19 mouse cellular contexts compared by ENCODE assay signal in genomic region chr2:162531638-162532037, GRCm38 (mm10).
DNase-seq lines count a peak whose midpoint lies in the region; ATAC-seq and TF ChIP-seq lines count a peak whose summit lies in the region.
"Had no signal": no experiment of that assay in that cellular context is flagged by ENCODE, and none has a peak within 500 bp of the region (broad histone marks: within the 10 kb centered on the region; RNA-seq: fewer than 3 reads in every experiment).

No protein-coding gene starts in this region.

- TF ChIP-seq POLR2A in lung, adult 2 months (IDR thresholded peaks at IDR 0.05; ENCODE audit: borderline replicate concordance, extremely low read depth, low read depth, low read length), result no peak

- H3K9ac ChIP-seq in forebrain, embryonic 14.5 days (ENCODE audit: low read length), result no peak overlapping the region
- no peak overlapping the region for H3K9ac ChIP-seq in forebrain, embryonic 11.5 days (ENCODE audit: low read length)
- no peak overlapping the region for H3K9ac ChIP-seq in lung, embryonic 14.5 days
- no peak overlapping the region for H3K9ac ChIP-seq in intestine, embryonic 16.5 days (ENCODE audit: low read depth, low read length)
- H3K9ac ChIP-seq: forebrain, postnatal 0 days; heart, embryonic 13.5 days; hindbrain, embryonic 13.5 days; limb, embryonic 15.5 days; stomach, embryonic 15.5 days had no signal

- H3K4me2 ChIP-seq in forebrain, embryonic 14.5 days (ENCODE audit: low read length), result no peak overlapping the region
- H3K4me2 ChIP-seq in forebrain, embryonic 11.5 days (ENCODE audit: low read depth, low read length, severe bottlenecking), result no peak overlapping the region
- H3K4me2 ChIP-seq in lung, embryonic 14.5 days, result no peak overlapping the region
- no peak overlapping the region for H3K4me2 ChIP-seq in intestine, embryonic 16.5 days (ENCODE audit: low read depth, low read length)
- H3K4me2 ChIP-seq: heart, embryonic 13.5 days; hindbrain, embryonic 13.5 days; limb, embryonic 15.5 days; stomach, embryonic 15.5 days had no signal

- H3K9me3 ChIP-seq in forebrain, embryonic 14.5 days (replicated peaks; ENCODE audit: control insufficient read depth, low read length), result no peaks in the 10 kb centered on the region; the same call in 1 of the 2 replicates
- H3K9me3 ChIP-seq in forebrain, embryonic 11.5 days (ENCODE audit: control insufficient read depth, low read length), result no peaks in the 10 kb centered on the region; the same call in 1 of the 2 replicates
- H3K9me3 ChIP-seq in lung, embryonic 14.5 days (ENCODE audit: low read depth, low read length), result no peaks in the 10 kb centered on the region
- no peaks in the 10 kb centered on the region for H3K9me3 ChIP-seq in intestine, embryonic 16.5 days (ENCODE audit: control insufficient read depth, low read length)
- H3K9me3 ChIP-seq: limb, embryonic 15.5 days; stomach, embryonic 15.5 days had no signal

- peak; percentile 33 for DNase-seq in forebrain, embryonic 14.5 days (ENCODE audit: low spot score)
- no peak for DNase-seq in forebrain, embryonic 11.5 days (ENCODE audit: low spot score)
- DNase-seq in lung, embryonic 14.5 days, result peak; percentile 35
- DNase-seq in lung, adult 2 months, result no peak
- DNase-seq in Muller cell, postnatal 12 days (ENCODE audit: inconsistent ontology term), result peak; percentile 68
- DNase-seq in layer of hippocampus, postnatal 25 days (ENCODE audit: extremely low spot score in 1 of 2, low spot score in 1 of 2), result no peak
- no peak for DNase-seq in heart, postnatal 14 days
- DNase-seq: forebrain, postnatal 0 days; gastrocnemius, postnatal 25 days; heart, adult 2 months; kidney, postnatal 4 days; left cerebral cortex, postnatal 4 days; thymus, postnatal 25 days had no signal

- H3K27ac ChIP-seq in forebrain, embryonic 14.5 days (ENCODE audit: low read depth, low read length), result no peak overlapping the region
- H3K27ac ChIP-seq in forebrain, embryonic 11.5 days (ENCODE audit: low read depth, low read length), result no peak overlapping the region
- H3K27ac ChIP-seq in lung, embryonic 14.5 days (ENCODE audit: low read depth), result no peak overlapping the region
- H3K27ac ChIP-seq in intestine, embryonic 16.5 days (ENCODE audit: low read length), result no peak overlapping the region
- H3K27ac ChIP-seq: heart, adult 2 months; heart, embryonic 13.5 days; hindbrain, embryonic 13.5 days; limb, embryonic 15.5 days; midbrain, embryonic 10.5 days; stomach, embryonic 15.5 days had no signal

- intact Hi-C loops in heart, postnatal 14 days (cut with DNase I), result no loop called here

- no peak for TF ChIP-seq CTCF in lung, embryonic 14.5 days (IDR thresholded peaks at IDR 0.05; ENCODE audit: low read depth)
- no peak for TF ChIP-seq CTCF in lung, adult 2 months (IDR thresholded peaks at IDR 0.05; ENCODE audit: insufficient read depth, low read length)

- H3K4me3 ChIP-seq in forebrain, embryonic 14.5 days (ENCODE audit: low read depth, low read length), result no peak overlapping the region
- H3K4me3 ChIP-seq in forebrain, embryonic 11.5 days (ENCODE audit: low read depth, low read length), result no peak overlapping the region
- no peak overlapping the region for H3K4me3 ChIP-seq in lung, embryonic 14.5 days (ENCODE audit: low read depth, low read length)
- no peak overlapping the region for H3K4me3 ChIP-seq in lung, adult 2 months (replicated peaks; ENCODE audit: extremely low read depth, low read depth, low read length)
- no peak overlapping the region for H3K4me3 ChIP-seq in intestine, embryonic 16.5 days (ENCODE audit: low read length)
- H3K4me3 ChIP-seq: heart, adult 2 months; heart, embryonic 13.5 days; hindbrain, embryonic 13.5 days; limb, embryonic 15.5 days; midbrain, embryonic 10.5 days; stomach, embryonic 15.5 days had no signal

- no peaks in the 10 kb centered on the region for H3K4me1 ChIP-seq in forebrain, embryonic 14.5 days (ENCODE audit: control insufficient read depth, insufficient read depth, low read length)
- no peaks in the 10 kb centered on the region for H3K4me1 ChIP-seq in forebrain, embryonic 11.5 days (replicated peaks; ENCODE audit: control insufficient read depth, insufficient read depth, low read length)
- no peaks in the 10 kb centered on the region for H3K4me1 ChIP-seq in lung, embryonic 14.5 days (ENCODE audit: insufficient read depth)
- H3K4me1 ChIP-seq in lung, adult 2 months (ENCODE audit: control insufficient read depth, insufficient read depth, low read length), result no peaks in the 10 kb centered on the region
- H3K4me1 ChIP-seq in intestine, embryonic 16.5 days (ENCODE audit: control insufficient read depth, insufficient read depth, low read length), result no peaks in the 10 kb centered on the region
- H3K4me1 ChIP-seq: heart, embryonic 13.5 days; limb, embryonic 15.5 days; midbrain, embryonic 10.5 days; stomach, embryonic 15.5 days had no signal

- no peaks in the 10 kb centered on the region for H3K36me3 ChIP-seq in forebrain, embryonic 14.5 days (ENCODE audit: control insufficient read depth, insufficient read depth, low read length)
- H3K36me3 ChIP-seq in forebrain, embryonic 11.5 days (ENCODE audit: control insufficient read depth, insufficient read depth, low read length), result no peaks in the 10 kb centered on the region
- no peaks in the 10 kb centered on the region for H3K36me3 ChIP-seq in lung, embryonic 14.5 days (ENCODE audit: insufficient read depth)
- no peaks in the 10 kb centered on the region for H3K36me3 ChIP-seq in intestine, embryonic 16.5 days (ENCODE audit: control insufficient read depth, insufficient read depth, low read length)
- H3K36me3 ChIP-seq: heart, embryonic 13.5 days; limb, embryonic 15.5 days; midbrain, embryonic 10.5 days; stomach, embryonic 15.5 days had no signal

- no peaks in the 10 kb centered on the region for H3K27me3 ChIP-seq in forebrain, embryonic 14.5 days (replicated peaks; ENCODE audit: control insufficient read depth, insufficient read depth, low read length)
- no peaks in the 10 kb centered on the region for H3K27me3 ChIP-seq in forebrain, embryonic 11.5 days (ENCODE audit: control insufficient read depth, insufficient read depth, low read length)
- no peaks in the 10 kb centered on the region for H3K27me3 ChIP-seq in lung, embryonic 14.5 days (ENCODE audit: insufficient read depth, low read length)
- H3K27me3 ChIP-seq in intestine, embryonic 16.5 days (replicated peaks; ENCODE audit: control insufficient read depth, insufficient read depth, low read length), result no peaks in the 10 kb centered on the region
- H3K27me3 ChIP-seq: heart, embryonic 13.5 days; hindbrain, embryonic 13.5 days; limb, embryonic 15.5 days; stomach, embryonic 15.5 days had no signal

- no peak for ATAC-seq in forebrain, embryonic 14.5 days
- no peak for ATAC-seq in forebrain, embryonic 11.5 days (replicated peaks; ENCODE audit: low FRiP score)
- ATAC-seq in lung, embryonic 14.5 days (ENCODE audit: insufficient read depth), result no peak; the same call in 1 of the 2 replicates
- ATAC-seq in intestine, embryonic 16.5 days, result peak; percentile 56; the same call in 1 of the 2 replicates
- ATAC-seq: forebrain, postnatal 0 days had no signal

- WGBS in forebrain, embryonic 14.5 days, result 49% methylated on average over 7 of the region's 7 CpGs
- 71% methylated on average over 7 of the region's 7 CpGs for WGBS in forebrain, embryonic 11.5 days
- WGBS in lung, embryonic 14.5 days, result 19% methylated on average over 7 of the region's 7 CpGs
- 29% methylated on average over 7 of the region's 7 CpGs for WGBS in lung, adult 2 months
- 15% methylated on average over 7 of the region's 7 CpGs for WGBS in intestine, embryonic 16.5 days

Comparison
In these comparisons a context has a peak if more than half of its experiments do, and no peak if none do; other contexts are left out.
1. DNase-seq: peak in forebrain, embryonic 14.5 days (single experiment), lung, embryonic 14.5 days (single experiment) and Muller cell, postnatal 12 days (single experiment); none in forebrain, embryonic 11.5 days (single experiment), lung, adult 2 months (single experiment), layer of hippocampus, postnatal 25 days (0 of 2) and heart, postnatal 14 days (0 of 2).